Mouse (Mus musculus) lung, postnatal 14 days (tissue): ENCODE measurements at regions not wholly inside any gene's neighbourhood (a gene's known extent, or its start where the extent isn't known, plus 50 kb on each side); places are given as distances from the start of the nearest gene placed in this dataset.

Experiments used
- DNase-seq: peaks from one replicate; pipeline ENCODE4 v3.0.0; 2021

DNA sequence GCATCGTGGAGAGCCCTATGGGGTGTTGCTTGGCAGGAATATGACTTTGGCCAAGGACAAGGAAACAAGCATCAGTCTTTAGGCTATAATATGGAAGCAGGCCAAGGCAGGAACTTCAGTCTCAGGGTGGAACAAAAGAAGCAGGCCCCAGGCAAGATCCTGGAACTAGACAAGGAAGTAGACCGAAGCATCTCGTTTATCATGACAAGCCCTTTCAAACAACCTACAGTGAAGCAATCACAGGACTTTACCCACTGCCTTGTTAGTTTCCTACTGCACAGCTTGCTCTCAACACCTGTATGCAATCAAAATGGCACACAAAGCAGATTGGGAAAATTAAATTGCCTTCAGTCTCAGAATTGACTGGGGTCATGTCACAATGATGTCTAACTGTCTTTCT is 163.2 kb upstream of the Gulp1 start:
- DNase-seq, result no peak

DNA sequence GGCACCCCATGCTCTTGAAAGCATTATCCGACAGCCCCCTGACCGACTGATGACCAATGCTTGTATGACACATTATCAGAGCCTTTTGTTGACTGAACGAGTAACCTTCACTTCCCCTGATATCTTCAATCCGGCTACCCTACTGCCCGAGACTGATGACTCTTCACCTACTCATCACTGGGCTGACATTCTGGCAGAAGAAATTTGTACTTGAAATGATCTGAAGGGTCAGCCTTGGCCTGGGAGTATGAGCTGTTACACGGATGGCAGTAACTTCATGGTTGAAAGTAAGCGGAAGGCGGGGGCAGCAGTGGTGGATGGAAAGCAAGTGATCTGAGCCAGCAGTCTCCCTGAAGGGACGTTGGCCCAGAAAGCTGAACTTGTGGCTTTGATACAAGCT is 159.2 kb upstream of the Gulp1 start:
- no peak for DNase-seq

DNA sequence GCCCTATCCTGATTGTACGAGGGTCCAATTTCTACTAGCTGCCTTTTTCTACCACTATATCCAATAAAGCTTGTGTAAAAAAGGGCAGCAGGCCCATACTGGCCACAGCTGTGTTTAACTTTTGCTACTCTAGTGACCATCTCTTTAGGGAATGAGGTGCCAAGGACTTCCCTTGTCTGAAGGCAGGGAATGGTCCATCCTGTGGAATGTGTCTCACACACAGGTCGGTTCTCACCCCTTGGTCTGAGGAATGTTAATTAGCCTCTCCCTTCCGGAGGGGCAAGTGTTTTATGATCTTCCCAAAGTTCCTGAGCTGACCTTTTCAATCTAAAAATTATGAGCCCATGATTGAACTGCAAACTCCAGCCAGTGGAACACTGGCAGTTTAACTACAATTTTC is 155.8 kb upstream of the Gulp1 start:
- DNase-seq, result no peak

- DNase-seq, result no peak
Observed at GRCm38 (mm10) chr1:44398066-44398465, 153.2 kb upstream of the Gulp1 start.

DNA sequence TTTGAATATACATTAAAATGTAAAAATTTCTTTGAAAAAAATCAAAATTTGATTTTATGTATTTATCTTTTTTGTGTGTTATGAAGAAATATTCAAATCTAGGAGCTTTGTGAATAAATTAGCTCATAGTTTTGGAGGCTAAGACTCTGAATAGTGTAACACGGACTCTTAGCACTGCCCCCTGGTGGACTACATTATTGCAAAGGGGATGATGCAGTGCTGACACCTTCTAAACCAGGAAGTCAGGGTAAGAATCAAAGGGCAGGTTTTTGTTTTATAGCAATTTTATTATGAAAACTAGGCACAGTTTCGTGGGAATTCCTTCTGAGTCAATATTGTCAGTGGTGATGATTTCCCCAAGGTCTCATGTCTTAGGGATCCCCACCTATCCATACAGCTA is 113.5 kb upstream of the Gulp1 start:
- DNase-seq, result peak; percentile 1
